Mouse (Mus musculus) G1E-ER4 (cell line): ENCODE data around the gene AL607142.1. TPM values are rescaled to one million over a fixed set of nuclear protein-coding genes. Genes with fewer than 3 reads are reported as not detected.

Experiments used
- GATA1 ChIP-seq: IDR thresholded peaks from one replicate; pipeline ENCODE4 v1.8.0; 2012; ENCODE audit warnings: low read length, inconsistent platforms
- polyA plus RNA-seq: library from polyadenylated mRNA; stranded (reverse); fragments of >175 nt; gene quantifications from 2 replicates; pipeline ENCODE4 v1.2.3, GENCODE M21; 2012

The AL607142.1 gene
- polyA plus RNA-seq, 1 experiment: not detected

DNA sequence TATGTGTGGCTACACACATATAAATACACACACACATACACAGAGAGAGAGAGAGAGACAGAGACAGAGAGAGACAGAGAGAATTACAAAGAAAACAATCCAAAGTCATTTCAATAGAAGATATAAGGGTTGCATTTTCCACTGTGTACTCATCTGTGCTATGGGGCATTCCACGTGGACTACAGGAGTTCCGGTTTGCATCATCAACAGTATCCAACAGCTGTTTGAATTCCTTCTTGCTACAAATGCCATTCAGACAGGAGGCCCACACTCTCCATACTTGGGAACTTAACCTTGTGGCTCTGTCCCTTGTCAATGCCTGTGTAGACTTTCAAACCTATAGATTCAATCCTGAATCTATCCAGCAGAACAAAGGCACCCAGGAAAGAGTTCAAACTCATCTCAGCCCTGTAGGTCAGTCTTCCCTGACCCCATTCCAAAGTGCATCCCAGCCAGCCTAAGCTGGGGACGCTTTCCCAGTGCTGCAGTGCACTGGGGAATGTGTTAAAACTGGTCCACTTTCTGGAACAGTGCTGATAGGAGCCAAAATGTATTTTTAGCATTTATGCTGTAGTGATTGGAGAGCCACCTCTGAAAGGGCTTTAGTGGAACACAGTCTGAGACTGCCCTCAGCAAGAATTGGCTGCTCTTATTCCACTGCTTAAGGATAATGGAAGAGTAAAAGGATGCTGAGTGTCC is 4.2 kb downstream of the AL607142.1 start:
- TF ChIP-seq GATA1: no peak

DNA sequence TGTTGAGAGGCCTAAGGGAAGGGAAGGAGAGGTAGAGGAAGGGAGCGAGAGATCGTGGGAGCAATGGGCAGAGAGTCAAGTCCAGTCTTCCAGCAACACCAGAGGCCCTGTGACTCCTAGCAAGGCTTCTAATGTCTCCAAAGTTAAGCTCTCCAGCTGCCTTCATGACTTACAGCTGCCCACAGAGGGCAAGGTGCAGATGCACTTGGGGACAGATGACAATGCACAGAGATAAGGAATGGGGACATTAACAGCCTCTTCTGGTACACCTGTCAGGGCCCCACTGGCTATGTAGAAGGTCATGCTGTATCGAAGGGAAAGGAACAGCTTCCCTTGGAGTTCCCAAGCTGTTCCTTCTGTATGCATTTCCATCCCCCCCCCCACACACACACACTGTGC is 4.8 kb downstream of the AL607142.1 start:
- no peak for TF ChIP-seq GATA1

DNA sequence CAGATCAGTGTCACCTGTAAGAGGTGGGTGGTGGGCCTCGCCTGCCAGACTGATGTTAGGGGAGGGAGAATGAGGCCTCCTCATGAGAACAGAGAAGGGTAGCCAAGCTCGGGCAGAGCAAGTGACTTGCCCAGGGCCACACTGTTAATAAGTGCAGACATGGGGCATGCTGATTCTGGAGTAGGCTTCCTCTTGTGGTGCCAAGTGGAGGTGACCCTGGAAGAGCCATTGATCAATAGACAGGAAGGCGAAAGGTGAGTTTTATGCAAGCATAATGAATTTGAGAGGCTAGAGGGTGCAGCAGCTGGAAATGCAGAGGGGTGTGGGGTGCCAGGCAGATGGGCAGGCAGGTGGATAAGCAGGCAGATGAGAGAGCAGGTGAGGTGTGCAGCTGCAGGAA is 6.6 kb downstream of the AL607142.1 start:
- TF ChIP-seq GATA1: no peak

DNA sequence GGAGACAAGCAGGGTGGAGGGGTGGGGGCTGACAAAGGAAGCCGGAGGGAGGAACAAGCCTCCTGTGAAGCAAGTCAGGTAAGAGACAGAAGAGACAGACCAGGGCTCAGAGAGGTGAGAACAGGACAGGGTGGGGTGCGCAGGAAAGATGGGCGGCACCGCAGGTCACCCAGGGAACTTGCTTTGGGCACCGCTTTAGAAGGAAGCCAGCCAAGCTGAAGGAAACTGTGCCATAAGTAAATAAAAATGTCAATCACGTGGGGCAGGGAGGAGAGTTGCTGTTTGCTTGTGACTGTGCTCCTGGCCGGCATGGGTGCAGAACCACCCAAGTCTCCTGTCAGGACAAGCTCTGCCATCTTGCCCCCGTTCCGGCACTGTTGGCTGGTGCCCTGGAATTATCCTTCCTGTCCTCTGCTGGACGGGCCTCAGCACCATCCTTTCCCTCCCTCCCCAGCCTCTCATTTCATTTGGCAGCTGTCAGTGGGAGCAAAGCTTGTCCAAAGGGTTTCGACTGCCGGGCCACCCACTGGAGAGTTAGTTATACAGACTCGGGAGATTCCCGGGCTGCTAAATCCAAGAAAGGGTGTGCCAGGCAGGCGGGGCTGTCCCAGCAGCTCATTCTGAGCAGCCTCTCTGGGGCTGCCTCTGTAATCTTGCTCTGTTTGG is 7.2 kb downstream of the AL607142.1 start:
- TF ChIP-seq GATA1: no peak

DNA sequence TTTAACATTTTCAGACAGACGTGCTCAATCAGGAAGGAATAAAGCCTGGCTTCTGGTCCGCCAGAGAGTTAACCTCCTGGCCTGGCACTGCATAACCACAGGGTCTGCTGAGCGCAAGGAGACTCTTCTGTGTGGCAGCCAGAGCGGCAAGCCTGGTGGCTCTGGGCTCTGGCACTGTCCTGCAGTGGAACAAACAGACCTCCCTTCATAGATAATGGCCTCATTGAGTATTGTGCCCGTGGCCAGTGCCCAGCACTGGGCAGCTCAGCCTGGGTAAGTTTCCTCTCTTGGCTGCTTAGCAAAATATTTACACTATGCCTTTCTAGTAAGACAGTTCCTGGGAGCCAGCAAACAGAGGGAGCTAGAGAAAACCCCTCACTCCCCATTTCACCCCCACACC is 9.3 kb downstream of the AL607142.1 start:
- TF ChIP-seq GATA1: no peak

DNA sequence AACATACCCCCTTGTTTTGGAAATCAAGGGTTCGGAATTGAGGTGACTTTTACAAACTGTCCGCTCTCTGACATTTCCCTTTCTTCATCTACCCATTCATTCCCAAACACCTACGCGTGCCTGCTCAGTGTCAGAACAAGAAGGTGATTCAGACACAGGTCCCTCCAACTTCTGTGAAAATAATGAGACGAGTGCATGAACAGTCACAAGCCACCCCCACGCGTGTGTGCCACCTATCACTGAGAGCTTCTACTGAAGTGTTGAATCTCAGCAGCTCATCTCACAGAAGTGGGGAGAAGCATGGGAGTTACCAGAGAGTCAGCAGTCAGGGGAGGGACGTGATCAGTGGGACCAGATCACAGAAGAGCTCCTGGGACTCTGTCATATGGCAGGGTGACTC is 12.5 kb downstream of the AL607142.1 start:
- TF ChIP-seq GATA1: no peak

DNA sequence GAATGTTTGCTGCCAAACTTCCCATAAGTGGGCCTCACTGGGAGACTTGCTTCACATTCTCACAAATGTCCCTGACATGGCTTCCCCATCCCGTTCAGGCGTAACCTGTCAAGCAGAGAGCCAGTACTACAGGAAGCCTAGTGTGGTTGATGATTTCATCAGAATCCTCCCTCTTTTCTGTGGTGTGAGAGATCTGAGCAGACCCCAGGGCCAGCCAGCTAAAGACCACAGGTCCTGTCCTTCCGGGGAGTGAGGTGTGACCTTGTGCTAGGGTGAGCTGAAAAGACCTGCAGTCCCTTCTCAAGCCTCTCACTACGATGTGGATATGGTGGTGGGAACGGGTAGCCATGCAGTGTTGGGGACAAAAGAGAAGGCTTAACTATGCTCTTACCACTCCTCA is 17.7 kb downstream of the AL607142.1 start:
- TF ChIP-seq GATA1: no peak

DNA sequence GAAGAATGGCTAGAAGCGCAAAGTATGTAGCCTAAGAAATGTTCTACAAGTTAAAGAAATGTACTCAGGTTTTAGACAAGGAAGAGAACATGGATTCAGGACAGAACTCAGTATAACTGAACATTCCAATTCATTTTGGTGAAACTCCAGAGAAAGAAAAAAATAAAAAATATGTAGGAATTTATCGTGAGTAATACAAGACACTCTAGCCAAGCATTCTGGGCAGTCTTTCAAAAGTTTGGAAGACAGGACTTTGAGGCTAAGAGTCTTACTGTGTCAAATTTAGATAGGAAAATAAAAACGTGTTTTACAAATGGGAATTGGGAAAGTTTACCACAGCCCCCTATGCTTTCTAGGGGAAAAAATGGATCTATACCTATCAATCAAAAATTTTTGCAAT is 18.9 kb downstream of the AL607142.1 start:
- TF ChIP-seq GATA1: no peak

DNA sequence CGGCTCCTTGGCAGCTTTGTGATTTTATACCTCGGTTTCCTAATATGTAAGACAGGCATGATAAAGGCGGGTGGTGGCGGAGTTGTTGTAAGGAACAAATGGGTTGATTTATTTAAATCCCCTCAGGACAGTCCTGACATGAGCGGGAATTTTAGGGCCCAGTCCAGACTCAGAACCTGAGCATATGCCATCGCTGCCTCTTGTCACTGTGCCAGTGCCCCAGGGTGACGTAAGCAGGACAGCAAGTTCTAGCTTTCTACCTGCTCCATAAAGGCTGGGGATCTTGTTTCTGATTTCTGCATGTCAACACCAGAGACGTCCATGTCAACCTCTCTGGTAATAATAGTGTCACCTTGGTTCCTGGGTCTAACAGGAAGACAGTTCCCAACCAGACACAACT is 24.7 kb downstream of the AL607142.1 start:
- TF ChIP-seq GATA1: no peak

DNA sequence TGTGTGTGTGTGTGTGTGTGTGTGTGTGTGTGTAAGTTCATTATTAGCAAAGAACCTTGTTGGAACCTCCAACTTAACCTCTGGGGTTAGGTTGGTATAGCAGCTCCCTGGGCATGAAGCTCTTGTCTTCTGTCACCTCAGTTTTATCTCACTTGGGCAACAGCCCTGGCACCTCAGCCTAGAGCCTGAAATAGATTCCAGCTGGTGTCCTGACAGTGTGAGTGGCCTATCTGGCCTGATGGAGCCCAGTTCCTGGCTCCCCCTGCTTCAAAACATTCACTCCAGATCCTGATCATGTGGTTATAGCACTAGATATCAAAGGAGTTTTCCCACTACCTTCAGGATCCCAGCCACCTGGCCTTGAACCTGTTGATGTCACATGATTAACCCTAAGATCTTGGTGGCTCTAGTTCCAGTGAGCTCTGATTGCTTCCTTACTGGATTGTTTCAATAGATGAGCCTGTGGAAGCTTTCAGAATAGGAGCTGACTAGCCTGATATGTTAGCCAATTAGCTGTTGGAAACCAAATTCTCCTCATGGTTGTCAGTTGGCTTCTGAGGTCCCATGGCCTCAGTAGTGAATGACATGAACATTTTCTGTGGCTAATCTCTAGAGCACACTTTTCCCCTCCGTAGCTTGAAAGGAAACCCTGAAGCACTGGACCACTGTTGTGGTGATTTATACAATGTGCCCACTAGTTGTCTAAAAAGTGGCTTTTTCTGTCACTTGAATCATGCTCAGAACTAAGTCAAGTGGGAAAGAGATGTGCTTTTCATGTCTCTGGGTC is 27.4 kb downstream of the AL607142.1 start:
- no peak for TF ChIP-seq GATA1

DNA sequence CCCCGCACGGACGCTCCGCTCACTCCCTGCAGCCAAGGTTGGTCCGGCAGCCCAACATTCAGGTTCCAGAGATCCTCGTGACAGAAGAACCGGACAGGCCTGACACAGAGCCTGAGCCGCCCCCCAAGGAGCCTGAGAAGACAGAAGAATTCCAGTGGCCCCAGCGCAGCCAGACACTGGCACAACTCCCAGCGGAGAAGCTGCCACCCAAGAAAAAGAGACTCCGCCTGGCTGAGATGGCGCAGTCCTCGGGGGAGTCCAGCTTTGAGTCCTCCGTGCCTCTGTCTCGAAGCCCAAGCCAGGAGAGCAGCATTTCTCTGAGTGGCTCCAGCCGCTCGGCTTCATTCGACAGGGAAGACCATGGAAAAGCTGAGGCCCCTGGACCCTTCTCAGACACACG is 32.1 kb downstream of the AL607142.1 start:
- no peak for TF ChIP-seq GATA1

DNA sequence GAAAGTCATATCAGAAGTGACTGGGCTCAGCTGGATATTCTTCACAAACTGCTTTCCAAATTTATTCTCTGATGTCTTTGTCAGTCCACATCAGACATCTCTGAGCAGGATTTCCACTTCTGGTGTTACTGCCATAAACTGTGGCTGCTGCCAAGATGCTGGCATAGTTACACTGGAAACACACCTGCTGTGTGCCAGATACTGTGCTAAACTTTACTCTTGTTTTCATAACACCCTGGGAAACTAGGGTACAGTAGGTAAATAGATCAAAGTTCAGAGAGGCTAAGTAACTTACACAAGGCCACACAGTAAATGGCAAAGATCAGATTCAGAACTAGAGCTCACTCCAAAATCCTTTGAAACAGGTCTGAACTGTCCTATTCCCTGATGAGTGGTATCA is 36.4 kb downstream of the AL607142.1 start:
- TF ChIP-seq GATA1: no peak

DNA sequence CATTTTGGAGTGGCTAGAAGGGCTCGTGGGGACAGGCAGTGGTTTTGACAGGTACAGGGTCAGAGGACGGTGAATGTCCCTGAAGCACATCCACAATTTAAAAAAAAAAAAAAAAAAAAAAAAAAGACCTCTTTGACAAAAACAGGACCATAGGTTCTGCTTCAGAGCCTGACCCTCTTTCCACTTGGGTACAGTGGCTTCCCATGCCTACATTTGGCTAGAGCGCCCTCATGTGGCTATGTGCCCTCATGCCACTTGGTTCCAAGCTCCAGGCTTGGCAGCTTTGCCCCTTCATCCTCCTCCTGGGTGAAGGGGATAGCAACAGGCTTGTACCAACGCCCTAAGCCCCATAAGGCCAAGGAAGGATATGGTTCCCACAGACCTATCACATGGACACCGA is 39.8 kb downstream of the AL607142.1 start:
- no peak for TF ChIP-seq GATA1

DNA sequence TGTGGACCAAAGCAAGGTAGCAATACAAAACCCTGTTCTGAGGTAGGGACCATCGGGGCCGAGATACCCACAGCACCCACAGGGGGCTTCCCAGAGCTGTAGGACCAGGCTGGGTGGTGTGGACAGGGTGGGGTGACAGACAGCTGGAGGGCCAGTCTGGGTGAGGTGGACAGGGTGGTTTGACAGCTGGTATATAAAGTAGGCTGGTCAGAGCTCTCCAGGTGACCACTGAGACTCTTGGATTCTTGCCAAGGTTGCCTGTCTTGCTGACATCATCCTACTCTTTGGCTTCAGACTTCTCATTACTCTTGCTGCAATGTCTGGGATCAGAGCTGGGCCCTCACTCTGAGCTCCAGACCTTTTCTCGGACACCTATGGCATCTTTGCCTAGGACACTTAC is 41.6 kb downstream of the AL607142.1 start:
- no peak for TF ChIP-seq GATA1

DNA sequence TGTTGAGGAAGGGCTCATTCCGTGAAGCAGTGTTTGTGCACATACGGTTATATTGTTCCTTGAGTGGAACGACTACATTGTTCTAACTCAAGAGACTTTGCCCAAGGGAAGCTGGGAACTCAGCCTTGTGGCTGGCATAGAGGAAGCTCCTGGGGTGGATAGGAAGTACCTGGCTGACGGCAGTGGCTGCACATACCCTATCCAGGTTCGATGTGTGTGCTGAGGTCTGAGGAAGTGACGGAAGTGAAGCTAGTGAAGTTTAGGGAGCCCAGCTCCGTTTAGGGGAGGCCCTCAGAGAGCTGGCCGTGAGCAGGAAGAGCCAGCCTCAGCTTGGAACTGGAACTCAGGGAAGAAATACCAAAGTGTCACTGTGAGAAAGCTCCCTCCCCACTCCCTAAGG is 43.0 kb downstream of the AL607142.1 start:
- TF ChIP-seq GATA1: no peak

DNA sequence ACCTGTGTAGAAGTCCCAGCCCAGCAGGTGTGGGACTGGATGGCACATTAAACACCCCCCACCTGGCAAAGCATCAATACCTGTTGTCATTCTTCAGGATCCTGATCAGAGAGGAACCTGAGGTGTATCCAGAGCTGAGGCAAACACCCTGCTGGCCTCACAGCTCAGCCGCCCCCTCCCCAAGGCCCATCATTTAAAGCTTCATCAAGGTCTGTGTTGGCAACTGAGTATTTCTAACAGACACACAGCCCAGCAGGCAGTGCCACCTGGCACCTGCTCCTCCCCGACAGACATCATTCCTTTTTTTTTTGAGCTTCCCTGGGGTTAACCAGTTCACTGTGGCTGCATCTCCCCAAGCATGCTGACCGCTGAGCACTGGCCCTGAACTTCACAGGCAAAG is 50.7 kb downstream of the AL607142.1 start:
- TF ChIP-seq GATA1: no peak

DNA sequence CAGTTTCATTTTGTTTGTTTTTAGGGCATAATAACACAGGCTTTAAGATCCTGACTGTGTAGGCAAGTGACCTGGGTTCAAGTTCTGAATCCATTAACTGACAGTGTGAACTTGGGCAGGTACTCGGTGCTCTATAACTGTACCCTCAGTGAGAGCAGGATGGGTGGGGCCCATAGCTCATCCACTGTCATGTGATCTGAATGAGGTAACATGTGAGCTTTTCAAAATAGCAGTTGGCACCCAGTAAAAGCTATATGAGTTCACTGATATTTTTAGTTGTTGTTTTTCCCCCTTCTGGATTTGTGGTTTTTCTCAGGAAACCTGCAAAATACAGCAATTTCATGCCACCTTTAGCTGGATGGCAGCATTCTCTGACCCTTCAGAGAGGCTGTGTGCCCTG is 51.5 kb downstream of the AL607142.1 start:
- no peak for TF ChIP-seq GATA1

DNA sequence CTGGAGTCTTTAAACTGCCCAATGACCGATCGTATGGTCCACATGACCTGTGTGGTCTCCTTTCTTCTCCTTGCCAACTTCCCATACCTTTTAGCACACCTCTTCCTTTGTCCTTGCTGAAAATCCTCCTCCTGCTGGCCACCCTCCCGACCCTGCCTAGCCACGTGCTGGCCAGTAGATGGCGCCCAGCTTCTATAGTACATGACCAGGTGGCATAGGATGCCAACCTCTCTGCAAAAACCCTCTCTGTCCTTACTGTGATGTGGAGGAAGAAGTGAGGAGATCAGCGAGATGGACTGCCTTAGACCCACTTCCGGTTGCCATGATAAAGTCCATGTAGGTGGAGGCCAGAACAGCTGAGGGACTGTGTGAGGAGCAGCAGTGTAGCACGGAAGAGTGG is 55.5 kb downstream of the AL607142.1 start:
- TF ChIP-seq GATA1: no peak
